Mouse (Mus musculus) lung, embryonic 15.5 days (tissue): ENCODE results near the gene Gpank1. TPM values are rescaled to one million over a fixed set of nuclear protein-coding genes. Genes with fewer than 3 reads are reported as not detected.

Experiments
- ATAC-seq: fragments of 200-750 bp; cut with Nextera tagmentation; 2 replicates; pipeline ENCODE4 v1.8.0; 2017; ENCODE audit warnings: moderate number of reproducible peaks, borderline replicate concordance; ENCODE audit not compliant: low FRiP score, low TSS enrichment; ENCODE audit errors: extremely low read depth
- H3K27ac ChIP-seq: fragments of 300-500 bp; sonication (generic); 2 replicates; pipeline ENCODE4 v1.5.1; 2015; ENCODE audit warnings: moderate library complexity, mild to moderate bottlenecking, inconsistent platforms
- H3K27me3 ChIP-seq: fragments of 300-500 bp; sonication (generic); 2 replicates; pipeline ENCODE4 v1.6.1; 2015; ENCODE audit warnings: inconsistent platforms
- H3K36me3 ChIP-seq: fragments of 300-500 bp; sonication (generic); 2 replicates; pipeline ENCODE4 v1.6.1; 2015; ENCODE audit warnings: inconsistent platforms
- H3K4me1 ChIP-seq: fragments of 300-500 bp; sonication (generic); 2 replicates; pipeline ENCODE4 v1.6.1; 2015; ENCODE audit warnings: inconsistent platforms
- H3K4me2 ChIP-seq: fragments of 300-500 bp; sonication (generic); 2 replicates; pipeline ENCODE4 v1.6.1; 2015; ENCODE audit warnings: inconsistent platforms, mild to moderate bottlenecking, moderate library complexity
- H3K4me3 ChIP-seq: fragments of 300-500 bp; sonication (generic); 2 replicates; pipeline ENCODE4 v1.5.1; 2015; ENCODE audit warnings: mild to moderate bottlenecking, inconsistent platforms
- H3K9ac ChIP-seq: fragments of 300-500 bp; sonication (generic); 2 replicates; pipeline ENCODE4 v1.6.1; 2015; ENCODE audit warnings: inconsistent platforms
- H3K9me3 ChIP-seq: fragments of 300-500 bp; sonication (generic); 2 replicates; pipeline ENCODE4 v1.6.1; 2016; ENCODE audit warnings: inconsistent platforms
- WGBS: fragments of 180-500 bp; shearing (Covaris S2); methylation state at CpG from one replicate; pipeline ENCODE4 v1.1.7; 2015; 5-methylcytosine and 5-hydroxymethylcytosine counted together
- polyA plus RNA-seq: library from polyadenylated mRNA; unstranded; fragments of >200 nt; fragmentation: Nextera tagmentation; extraction: Ambion mirVana; gene quantifications from 2 replicates; pipeline ENCODE4 v1.2.1, GENCODE M21; 2015

Gpank1 gene
- polyA plus RNA-seq, 1 experiment from 2014 or later = 17.7 TPM

DNA sequence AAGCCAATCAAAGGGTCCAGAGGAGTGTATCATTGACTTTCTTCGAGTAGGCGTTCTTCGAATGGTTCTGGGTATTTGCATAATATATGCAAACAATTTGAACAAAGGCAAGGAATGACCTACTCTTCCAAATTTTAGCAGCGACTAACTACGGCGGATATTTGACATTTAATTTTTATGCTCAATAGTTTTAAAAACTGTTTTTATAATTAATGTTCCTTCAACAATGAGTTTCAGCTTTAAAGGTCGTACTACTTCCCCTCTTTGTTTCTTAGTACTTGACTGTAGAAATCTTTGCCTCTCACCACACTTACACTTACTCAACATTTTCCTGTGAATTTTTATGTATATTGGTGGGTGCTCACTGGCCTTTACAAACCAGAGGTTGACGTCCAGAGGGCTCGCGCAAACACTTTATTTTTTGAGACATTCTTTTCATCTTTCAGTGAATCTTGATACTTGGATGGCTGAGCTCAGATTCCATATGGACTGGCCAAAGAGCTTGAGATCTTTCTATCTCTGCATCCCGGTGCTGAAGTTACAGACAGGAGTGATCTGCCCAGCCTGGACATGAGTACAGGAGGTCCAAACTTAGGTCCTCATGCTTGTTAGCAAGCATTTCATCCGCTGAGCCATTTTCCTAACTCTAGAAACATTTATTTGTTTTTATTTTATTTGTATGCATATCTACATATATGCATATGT is 44.3 kb downstream of the Gpank1 start:
- H3K9me3 ChIP-seq = no peaks in the 10 kb centered on the region
- peaks cover 14% of the 10 kb centered on the region for H3K36me3 ChIP-seq
- H3K4me3 ChIP-seq = peak overlapping the region; percentile 90
- H3K4me2 ChIP-seq = peak overlapping the region; percentile 58
- H3K27me3 ChIP-seq = no peaks in the 10 kb centered on the region
- WGBS = 17% methylated on average over 12 of the region's 12 CpGs
- ATAC-seq = peak; percentile 85
- H3K27ac ChIP-seq = peak overlapping the region; percentile 100
- H3K9ac ChIP-seq = peak overlapping the region; percentile 59
- H3K4me1 ChIP-seq = peaks cover 29% of the 10 kb centered on the region

DNA sequence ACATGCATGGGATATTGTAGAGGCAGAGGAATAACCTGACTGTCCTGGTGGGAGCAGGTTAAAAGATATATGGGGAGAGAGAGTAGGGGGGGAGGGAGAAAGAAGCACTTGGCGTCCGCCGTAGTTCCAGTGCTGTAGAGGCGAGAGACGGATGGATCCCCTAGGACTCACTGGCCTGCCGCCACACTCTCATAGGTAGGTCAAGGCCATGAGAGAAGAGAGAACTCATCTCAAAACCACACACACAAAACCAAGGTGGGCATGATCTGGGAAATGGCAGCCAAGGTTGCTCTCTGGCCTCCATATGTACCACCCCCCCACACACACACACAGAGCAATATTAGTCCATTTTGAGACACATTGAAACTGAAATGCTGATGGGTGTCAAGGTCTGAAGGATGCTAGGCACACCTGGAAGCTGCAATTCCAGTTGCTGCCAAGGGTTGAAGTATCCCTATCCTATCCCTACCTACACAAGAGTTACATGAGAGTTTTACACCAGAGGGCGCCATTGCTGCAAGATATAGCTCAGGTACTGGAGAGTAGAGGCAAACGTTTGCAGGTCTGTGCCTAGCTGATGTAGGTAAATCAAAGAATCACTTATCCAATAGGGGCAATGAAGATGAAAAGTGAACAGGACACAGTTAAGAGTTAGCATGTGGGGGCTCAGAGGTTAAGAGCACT is 45.2 kb downstream of the Gpank1 start:
- Histone ChIP-seq H3K27ac (peak overlapping the region; percentile 100; the same call in 1 of the 2 replicates), H3K27me3 (no peaks in the 10 kb centered on the region), H3K4me1 (peaks cover 26% of the 10 kb centered on the region), H3K9me3 (no peaks in the 10 kb centered on the region), H3K4me2 (peak overlapping the region; percentile 58), H3K9ac (no peak overlapping the region), H3K4me3 (peak overlapping the region; percentile 90; the same call in 1 of the 2 replicates), H3K36me3 (peaks cover 5% of the 10 kb centered on the region)
- WGBS = 67% methylated on average over 8 of the region's 8 CpGs
- ATAC-seq = no peak

DNA sequence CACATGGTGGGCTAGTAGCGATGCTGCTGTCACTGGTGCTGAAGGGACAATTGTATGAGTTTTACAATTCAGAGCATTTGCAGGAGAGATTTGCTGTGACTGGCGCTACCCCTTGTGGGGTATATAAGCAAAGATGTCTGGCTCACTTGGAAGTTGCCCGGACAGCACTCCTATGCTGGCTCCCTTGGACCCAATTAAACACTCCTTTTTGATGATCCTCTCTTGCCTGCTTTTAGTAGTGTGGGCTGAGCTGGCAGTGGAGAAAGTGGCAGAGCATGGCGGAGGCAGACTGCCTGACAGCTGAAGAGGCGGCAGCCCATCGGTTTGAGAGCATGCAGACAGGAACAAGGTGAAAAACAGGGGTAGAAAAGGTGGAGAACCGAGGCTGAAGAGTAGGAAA is 46.5 kb downstream of the Gpank1 start:
- Histone ChIP-seq H3K27me3 (no peaks in the 10 kb centered on the region), H3K27ac (no peak overlapping the region), H3K9ac (no peak overlapping the region), H3K4me3 (no peak overlapping the region), H3K4me1 (peaks cover 16% of the 10 kb centered on the region), H3K9me3 (no peaks in the 10 kb centered on the region), H3K36me3 (no peaks in the 10 kb centered on the region), H3K4me2 (no peak overlapping the region)
- ATAC-seq = no peak
- WGBS = 81% methylated on average over 7 of the region's 7 CpGs

DNA sequence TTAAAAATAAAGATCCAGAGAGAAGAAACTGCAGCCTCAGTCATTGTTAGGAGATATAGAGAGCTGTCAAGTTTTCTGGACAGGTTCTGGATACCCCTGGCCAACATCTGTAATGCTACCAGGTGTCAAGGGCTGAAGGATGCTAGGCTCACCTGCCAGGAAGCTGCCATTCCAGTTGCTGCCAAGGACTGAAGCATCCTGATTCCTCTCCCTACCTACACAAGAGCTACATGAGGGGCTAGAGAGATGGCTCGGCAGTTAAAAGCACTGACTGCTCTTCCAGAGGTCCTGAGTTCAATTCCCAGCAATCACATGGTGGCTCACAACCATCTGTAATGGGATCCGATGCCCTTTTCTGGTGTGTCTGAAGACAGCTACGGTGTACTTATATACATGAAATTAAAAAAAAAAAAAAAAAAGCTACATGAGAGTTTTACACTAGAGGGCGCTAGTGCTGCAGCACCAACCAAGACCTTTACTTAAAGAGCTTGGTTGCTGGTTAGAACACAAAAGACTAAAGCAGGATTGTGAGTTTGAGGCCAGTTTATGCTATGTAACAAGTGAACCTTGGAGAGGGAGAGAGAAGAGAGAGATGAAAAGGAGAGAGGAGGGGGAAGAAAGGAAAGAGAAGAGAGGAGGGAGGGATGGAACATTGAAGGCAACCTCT is 47.4 kb downstream of the Gpank1 start:
- Histone ChIP-seq H3K36me3 (no peaks in the 10 kb centered on the region), H3K9ac (no peak overlapping the region), H3K4me3 (no peak overlapping the region), H3K4me1 (peaks cover 13% of the 10 kb centered on the region), H3K27me3 (no peaks in the 10 kb centered on the region), H3K4me2 (no peak overlapping the region), H3K9me3 (no peaks in the 10 kb centered on the region), H3K27ac (no peak overlapping the region)
- ATAC-seq = no peak
- 8% methylated on average over 4 of the region's 4 CpGs for WGBS

DNA sequence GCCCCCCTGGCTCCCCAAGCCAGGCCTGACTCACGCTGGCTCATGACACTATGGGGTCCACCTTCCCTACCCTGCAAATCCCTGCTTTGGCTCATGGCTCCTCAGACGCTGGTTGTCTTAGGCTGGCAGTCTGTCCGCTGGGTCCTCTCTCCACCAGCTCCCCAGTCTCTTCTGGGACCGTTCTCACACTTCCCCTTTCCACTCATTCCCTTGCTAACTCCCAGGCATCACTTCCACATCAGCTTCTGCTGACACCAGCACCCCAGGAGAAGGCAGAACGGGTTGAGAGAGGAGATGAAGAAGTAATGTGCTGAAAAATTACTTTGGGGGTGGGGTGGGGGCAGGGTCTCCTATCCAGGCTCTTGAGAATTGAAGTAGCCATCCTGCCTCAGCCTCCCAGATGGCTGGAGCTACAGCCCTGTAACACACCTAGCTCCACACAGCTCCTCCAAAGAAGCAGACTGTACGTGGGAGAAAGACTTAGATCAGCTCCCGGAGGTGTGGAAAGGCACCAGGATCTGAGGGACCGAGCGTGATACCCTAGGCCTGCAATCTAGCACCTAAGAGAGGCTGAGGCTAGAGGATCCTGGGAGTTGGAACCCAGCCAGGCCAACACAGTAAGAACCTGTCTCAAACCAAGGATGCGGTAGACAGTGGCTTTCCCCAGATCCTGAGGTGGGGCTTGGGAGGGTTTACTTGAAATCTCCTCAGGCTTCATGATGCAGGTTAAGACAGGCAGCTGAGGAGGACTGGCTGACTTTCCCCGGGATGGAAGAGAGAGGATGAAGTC is 51.4 kb downstream of the Gpank1 start:
- 64% methylated on average over 11 of the region's 11 CpGs for WGBS
- H3K4me2 ChIP-seq = no peak overlapping the region
- no peaks in the 10 kb centered on the region for H3K27me3 ChIP-seq
- no peaks in the 10 kb centered on the region for H3K9me3 ChIP-seq
- H3K9ac ChIP-seq = no peak overlapping the region
- no peak overlapping the region for H3K4me3 ChIP-seq
- H3K36me3 ChIP-seq = no peaks in the 10 kb centered on the region
- ATAC-seq = no peak
- no peak overlapping the region for H3K27ac ChIP-seq
- H3K4me1 ChIP-seq = no peaks in the 10 kb centered on the region

DNA sequence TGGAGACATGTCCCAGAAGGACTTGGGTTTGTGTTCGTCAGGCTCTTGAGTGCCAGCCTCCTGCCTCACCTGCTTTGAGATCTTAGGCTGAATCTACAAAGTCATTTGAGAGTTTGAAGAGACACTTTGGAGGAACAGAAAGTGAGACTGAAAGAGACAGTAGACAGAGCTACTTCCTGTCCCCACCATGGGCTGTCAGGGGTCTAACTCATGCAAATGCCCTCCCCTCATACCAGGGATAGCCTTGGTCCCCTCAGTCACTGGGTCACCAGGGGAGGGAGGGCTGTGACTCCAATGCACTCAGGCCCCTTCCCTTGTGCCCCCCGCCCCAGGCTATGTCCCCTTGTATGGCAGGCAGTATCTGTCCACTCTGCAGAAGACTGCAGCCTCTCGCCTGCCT is 52.1 kb downstream of the Gpank1 start:
- Histone ChIP-seq H3K36me3 (no peaks in the 10 kb centered on the region), H3K27ac (no peak overlapping the region), H3K27me3 (no peaks in the 10 kb centered on the region), H3K4me1 (no peaks in the 10 kb centered on the region), H3K4me2 (no peak overlapping the region), H3K9me3 (no peaks in the 10 kb centered on the region), H3K4me3 (no peak overlapping the region), H3K9ac (no peak overlapping the region)
- ATAC-seq = no peak
- whole genome bisulfite sequencing = 59% methylated on average over 3 of the region's 3 CpGs

Other genes with a start within 250 kb of the Gpank1 start
- 2.6 and 2.7 TPM in 2 replicates for gene Zbtb12, start 242.0 kb upstream of the Gpank1 start, polyA plus RNA-seq
- not detected in 2 replicates for gene Gm20547, start 239.4 kb upstream of the Gpank1 start, polyA plus RNA-seq
- gene C2, start 223.2 kb upstream of the Gpank1 start, polyA plus RNA-seq = 2.6 and 2.9 TPM in 2 replicates
- gene Ehmt2, start 223.0 kb upstream of the Gpank1 start, polyA plus RNA-seq = 64.9 and 69.9 TPM in 2 replicates
- gene Slc44a4, start 207.0 kb upstream of the Gpank1 start, polyA plus RNA-seq = 0.94 and 1.5 TPM in 2 replicates
- 17.3 and 17.9 TPM in 2 replicates for gene Neu1, start 190.2 kb upstream of the Gpank1 start, polyA plus RNA-seq
- 0.15 and 0.26 TPM in 2 replicates for gene Hspa1b, start 162.2 kb upstream of the Gpank1 start, polyA plus RNA-seq
- not detected in 2 replicates for gene Gm20481, start 151.5 kb upstream of the Gpank1 start, polyA plus RNA-seq
- 3.4 and 3.8 TPM in 2 replicates for gene Hspa1a, start 149.3 kb upstream of the Gpank1 start, polyA plus RNA-seq
- 0.45 and 0.79 TPM in 2 replicates for gene Hspa1l, start 148.8 kb upstream of the Gpank1 start, polyA plus RNA-seq
- gene Lsm2, start 139.6 kb upstream of the Gpank1 start, polyA plus RNA-seq = 210 and 216 TPM in 2 replicates
- 128 and 129 TPM in 2 replicates for gene Vars, start 120.5 kb upstream of the Gpank1 start, polyA plus RNA-seq
- 0.14 and 0.25 TPM in 2 replicates for gene Vwa7, start 104.9 kb upstream of the Gpank1 start, polyA plus RNA-seq
- gene Sapcd1, start 93.4 kb upstream of the Gpank1 start, polyA plus RNA-seq = 7.2 and 7.7 TPM in 2 replicates
- 4.4 TPM in 2 replicates for gene Msh5, start 74.7 kb upstream of the Gpank1 start, polyA plus RNA-seq
- 283 and 300 TPM in 2 replicates for gene Clic1, start 71.5 kb upstream of the Gpank1 start, polyA plus RNA-seq
- 330 and 333 TPM in 2 replicates for gene Ddah2, start 62.4 kb upstream of the Gpank1 start, polyA plus RNA-seq
- 0.36 and 0.39 TPM in 2 replicates for gene Ly6g6c, start 56.1 kb upstream of the Gpank1 start, polyA plus RNA-seq
- gene Mpig6b, start 55.3 kb upstream of the Gpank1 start, polyA plus RNA-seq = 0.67 and 0.93 TPM in 2 replicates
- 0.96 and 1.2 TPM in 2 replicates for gene Ly6g6e, start 44.6 kb upstream of the Gpank1 start, polyA plus RNA-seq
- gene Ly6g6d, start 43.4 kb upstream of the Gpank1 start, polyA plus RNA-seq = 5.2 and 6.7 TPM in 2 replicates
- gene Ly6g6f, start 35.8 kb upstream of the Gpank1 start, polyA plus RNA-seq = 0.23 and 0.51 TPM in 2 replicates
- gene Abhd16a, start 32.2 kb upstream of the Gpank1 start, polyA plus RNA-seq = 94.8 and 95.6 TPM in 2 replicates
- gene Ly6g5c, start 13.2 kb upstream of the Gpank1 start, polyA plus RNA-seq = not detected in 2 replicates
- 0.79 and 0.95 TPM in 2 replicates for gene Ly6g5b, start 6.0 kb upstream of the Gpank1 start, polyA plus RNA-seq
- gene Csnk2b, start 598 bp downstream of the Gpank1 start, polyA plus RNA-seq = 265 TPM in 2 replicates
- gene D17H6S53E, start 4.9 kb downstream of the Gpank1 start, polyA plus RNA-seq = 9.6 and 9.7 TPM in 2 replicates
- gene Apom, start 10.6 kb downstream of the Gpank1 start, polyA plus RNA-seq = 1.0 and 3.9 TPM in 2 replicates
- 48.6 and 51.2 TPM in 2 replicates for gene Bag6, start 13.7 kb downstream of the Gpank1 start, polyA plus RNA-seq
- gene Prrc2a, start 43.4 kb downstream of the Gpank1 start, polyA plus RNA-seq = 169 and 179 TPM in 2 replicates
- 6.9 and 9.0 TPM in 2 replicates for gene Aif1, start 54.6 kb downstream of the Gpank1 start, polyA plus RNA-seq
- gene Lst1, start 67.0 kb downstream of the Gpank1 start, polyA plus RNA-seq = 12.1 and 13.0 TPM in 2 replicates
- gene Ltb, start 73.0 kb downstream of the Gpank1 start, polyA plus RNA-seq = 0.65 and 2.2 TPM in 2 replicates
- gene Tnf, start 80.6 kb downstream of the Gpank1 start, polyA plus RNA-seq = 0.16 TPM in 1 of 2 replicates, not detected in the other
- gene Lta, start 83.9 kb downstream of the Gpank1 start, polyA plus RNA-seq = 0.11 and 0.21 TPM in 2 replicates
- gene Gm16181, start 99.4 kb downstream of the Gpank1 start, polyA plus RNA-seq = 0.70 and 0.75 TPM in 2 replicates
- 3.4 and 4.3 TPM in 2 replicates for gene Atp6v1g2, start 112.2 kb downstream of the Gpank1 start, polyA plus RNA-seq
- gene Nfkbil1, start 114.3 kb downstream of the Gpank1 start, polyA plus RNA-seq = 13.2 and 13.4 TPM in 2 replicates
- gene Ddx39b, start 120.3 kb downstream of the Gpank1 start, polyA plus RNA-seq = 512 and 523 TPM in 2 replicates
- 114 and 138 TPM in 2 replicates for gene H2-D1, start 141.3 kb downstream of the Gpank1 start, polyA plus RNA-seq
- gene H2-Q1, start 198.9 kb downstream of the Gpank1 start, polyA plus RNA-seq = 0.20 and 0.24 TPM in 2 replicates
- gene H2-Q2, start 220.8 kb downstream of the Gpank1 start, polyA plus RNA-seq = 6.6 and 7.1 TPM in 2 replicates